Mouse (Mus musculus): ENCODE results near the gene Mcrip2.
A peak's percentile ranks its signal among the peaks of the same experiment; 100 is the strongest.

Mcrip2 gene

GRCm38 (mm10) chr17:25833961-25834594, 34.5 kb downstream of the Mcrip2 start:
- DNase-seq (ENCODE audit: low spot score): no peak

- peak; percentile 92 for DNase-seq (ENCODE audit: low spot score)
Observed at GRCm38 (mm10) chr17:25833291-25833663, 35.3 kb downstream of the Mcrip2 start, which contains the start of gene Stub1. Stub1 (minus strand) TSS chr17:25833404.

GRCm38 (mm10) chr17:25832436-25833290, 35.9 kb downstream of the Mcrip2 start:
- DNase-seq (ENCODE audit: low spot score): peak; percentile 100

GRCm38 (mm10) chr17:25831451-25832281, 36.9 kb downstream of the Mcrip2 start:
- DNase-seq (ENCODE audit: low spot score): no peak

GRCm38 (mm10) chr17:25830806-25831431, 37.6 kb downstream of the Mcrip2 start:
- DNase-seq (ENCODE audit: low spot score): no peak

- no peak for DNase-seq (ENCODE audit: low spot score)
Observed at GRCm38 (mm10) chr17:25830200-25830753, 38.3 kb downstream of the Mcrip2 start.

- DNase-seq (ENCODE audit: low spot score): no peak
Observed at GRCm38 (mm10) chr17:25829558-25830017, 39.0 kb downstream of the Mcrip2 start.

DNA sequence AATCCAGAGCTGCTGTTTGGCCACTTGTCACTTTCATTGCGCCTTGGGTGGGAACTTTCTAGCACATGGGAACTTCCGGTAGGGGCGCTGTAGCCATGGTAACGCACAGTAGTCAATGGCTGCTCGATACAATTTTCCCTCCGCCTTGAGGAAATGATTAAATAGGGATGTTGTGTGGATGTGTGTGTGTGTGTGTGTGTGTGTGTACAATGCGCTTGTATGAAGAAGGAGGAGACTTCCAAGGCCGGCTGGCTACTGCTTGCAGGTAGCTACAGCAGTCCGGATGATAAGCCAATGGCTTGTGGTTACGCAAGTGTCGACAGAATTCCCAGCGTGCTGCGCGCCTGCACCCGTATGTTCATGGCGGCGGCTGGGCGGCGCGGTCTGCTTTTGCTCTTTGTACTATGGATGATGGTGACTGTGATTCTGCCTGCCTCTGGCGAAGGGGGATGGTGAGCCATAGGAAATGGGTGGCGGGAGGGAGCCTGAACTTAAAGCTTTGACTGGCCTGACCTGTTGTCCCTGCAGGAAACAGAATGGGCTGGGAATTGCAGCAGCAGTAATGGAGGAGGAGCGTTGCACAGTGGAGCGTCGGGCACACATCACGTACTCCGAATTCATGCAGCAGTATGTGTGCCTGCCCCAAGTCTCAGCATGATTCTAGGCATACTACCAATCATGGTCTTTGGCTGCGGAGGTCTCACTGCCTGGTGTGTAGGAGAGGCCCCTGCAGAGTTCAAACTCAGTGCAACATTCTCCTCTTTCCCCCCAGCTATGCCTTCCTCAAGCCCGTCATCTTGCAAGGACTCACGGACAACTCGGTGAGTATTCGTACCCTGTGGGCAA, 39.6 kb downstream of the Mcrip2 start, which contains the start of gene Jmjd8:
TSS of gene Jmjd8 (plus strand) at position 156 of the 846 bp plus-strand sequence.
- peak; percentile 85 for DNase-seq (ENCODE audit: low spot score)

DNA sequence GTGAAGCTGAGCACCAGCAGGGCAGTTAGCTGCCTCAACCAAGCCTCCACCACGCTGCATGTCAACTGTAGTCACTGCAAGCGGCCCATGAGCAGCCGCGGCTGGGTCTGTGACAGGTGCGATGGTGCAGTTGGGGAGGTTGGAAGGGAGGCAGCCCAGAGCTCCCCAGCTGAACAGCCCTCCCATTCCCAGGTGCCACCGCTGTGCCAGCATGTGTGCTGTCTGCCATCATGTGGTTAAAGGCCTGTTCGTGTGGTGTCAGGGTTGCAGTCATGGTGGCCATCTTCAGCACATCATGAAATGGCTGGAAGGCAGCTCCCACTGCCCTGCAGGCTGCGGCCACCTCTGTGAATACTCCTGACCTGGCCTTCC, 40.4 kb downstream of the Mcrip2 start:
- DNase-seq (ENCODE audit: low spot score): no peak

DNA sequence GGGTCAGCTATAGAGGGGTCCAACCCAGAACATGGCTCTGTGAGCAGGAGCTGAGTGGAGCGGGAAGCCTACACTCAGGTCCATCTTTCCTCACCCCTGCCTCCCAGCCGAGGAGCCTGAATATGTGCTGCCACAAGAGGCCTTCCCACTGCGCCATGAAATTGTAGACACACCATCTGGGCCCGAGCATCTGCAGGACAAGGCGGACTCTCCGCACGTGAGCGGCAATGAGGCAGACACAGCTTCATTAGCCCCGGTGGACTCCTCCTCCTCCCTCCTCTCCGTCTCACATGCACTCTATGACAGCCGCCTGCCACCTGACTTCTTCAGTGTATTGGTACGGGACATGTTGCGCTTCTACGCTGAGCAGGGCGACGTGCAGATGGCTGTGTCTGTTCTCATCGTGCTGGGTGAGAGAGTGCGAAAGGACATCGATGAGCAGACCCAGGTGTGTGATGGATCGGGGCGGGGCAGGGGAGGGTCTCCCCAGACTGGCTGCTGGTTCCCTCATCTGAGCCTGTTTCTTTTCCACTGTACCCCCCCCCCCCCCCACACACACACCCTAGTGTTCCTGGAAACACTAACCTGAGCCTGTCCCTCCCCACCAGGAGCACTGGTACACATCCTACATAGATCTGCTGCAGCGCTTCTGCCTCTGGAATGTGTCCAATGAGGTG, 40.9 kb downstream of the Mcrip2 start:
- DNase-seq (ENCODE audit: low spot score): no peak

DNA sequence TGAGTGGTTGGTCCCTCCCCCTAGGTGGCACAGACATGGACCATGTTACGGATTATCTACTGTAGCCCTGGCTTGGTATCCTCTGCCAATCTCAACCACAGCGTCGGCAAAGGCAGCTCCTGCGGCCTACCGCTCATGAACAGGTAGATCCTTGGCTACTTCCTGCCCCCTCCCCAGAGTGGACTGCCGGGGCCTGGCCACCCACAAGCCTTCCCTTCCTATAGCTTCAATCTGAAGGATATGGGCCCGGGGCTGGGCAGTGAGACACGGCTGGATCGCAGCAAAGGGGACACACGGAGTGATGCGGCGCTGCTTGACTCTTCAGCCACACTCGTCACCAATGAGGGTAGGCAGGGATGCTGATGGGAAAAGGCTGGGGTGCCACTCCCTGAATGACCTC, 41.6 kb downstream of the Mcrip2 start:
- no peak for DNase-seq (ENCODE audit: low spot score)

DNA sequence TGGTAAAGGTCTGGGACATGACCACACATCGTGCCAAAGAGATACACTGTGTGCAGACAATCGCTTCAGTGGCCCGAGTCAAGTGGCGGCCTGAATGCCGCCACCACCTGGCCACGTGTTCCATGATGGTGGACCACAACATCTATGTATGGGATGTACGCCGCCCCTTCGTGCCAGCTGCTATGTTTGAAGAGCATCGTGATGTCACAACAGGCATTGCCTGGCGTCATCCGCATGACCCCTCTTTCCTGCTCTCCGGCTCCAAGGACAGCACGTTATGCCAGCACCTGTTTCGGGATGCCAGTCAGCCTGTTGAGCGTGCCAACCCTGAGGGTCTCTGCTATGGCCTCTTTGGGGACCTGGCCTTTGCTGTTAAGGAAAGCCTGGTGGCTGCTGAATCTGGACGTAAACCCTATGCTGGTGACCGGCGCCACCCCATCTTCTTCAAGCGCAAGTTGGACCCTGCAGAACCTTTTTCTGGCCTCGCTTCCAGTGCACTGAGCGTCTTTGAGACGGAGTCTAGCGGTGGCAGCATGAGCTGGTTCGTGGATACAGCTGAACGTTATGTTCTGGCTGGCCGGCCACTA, 42.5 kb downstream of the Mcrip2 start:
- no peak for DNase-seq (ENCODE audit: low spot score)

DNA sequence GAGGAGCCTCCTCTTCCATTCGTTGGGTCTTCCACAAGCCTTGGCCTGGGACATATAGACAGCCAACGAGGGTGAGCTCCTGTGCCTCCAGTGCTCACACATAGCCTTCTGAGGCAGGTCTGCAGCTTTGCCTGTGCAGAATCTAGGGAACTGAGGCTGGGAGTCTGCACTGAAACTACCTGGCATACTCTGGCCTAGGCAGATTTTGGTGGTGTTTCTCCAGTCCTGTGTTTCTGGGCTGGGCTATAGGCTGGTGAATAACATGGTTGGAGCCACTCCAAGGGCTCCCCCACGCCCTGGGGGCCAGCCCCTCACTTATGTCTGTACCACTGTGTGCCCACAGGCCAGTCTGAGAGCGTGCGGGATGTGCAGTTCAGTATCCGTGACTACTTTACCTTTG, 43.3 kb downstream of the Mcrip2 start:
- DNase-seq (ENCODE audit: low spot score): no peak

GRCm38 (mm10) chr17:25824362-25825142, 44.0 kb downstream of the Mcrip2 start:
- DNase-seq (ENCODE audit: low spot score): no peak

DNA sequence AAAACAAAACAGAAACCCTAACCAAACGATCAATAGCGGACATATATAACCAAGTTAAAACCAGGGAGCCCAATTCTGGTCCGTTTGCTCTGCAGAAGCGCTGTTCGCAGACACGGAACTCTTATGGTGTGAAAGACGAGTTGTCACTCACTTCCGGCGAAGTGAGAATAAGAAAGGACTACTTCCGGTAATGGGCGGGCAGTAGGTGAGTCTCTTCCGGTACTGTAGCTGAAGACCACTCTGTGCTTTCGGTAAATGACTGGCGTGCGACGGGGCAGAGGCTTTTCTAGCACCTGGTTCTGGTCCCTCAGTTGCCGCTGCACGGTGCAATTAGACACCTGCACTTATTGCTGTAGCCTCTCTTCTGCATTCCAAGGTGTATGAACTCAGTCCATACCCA, 45.1 kb downstream of the Mcrip2 start, which contains the start of gene Wdr24:
TSS of gene Wdr24 (plus strand) at position 176 of the 400 bp plus-strand sequence.
- DNase-seq (ENCODE audit: low spot score): peak; percentile 93

DNA sequence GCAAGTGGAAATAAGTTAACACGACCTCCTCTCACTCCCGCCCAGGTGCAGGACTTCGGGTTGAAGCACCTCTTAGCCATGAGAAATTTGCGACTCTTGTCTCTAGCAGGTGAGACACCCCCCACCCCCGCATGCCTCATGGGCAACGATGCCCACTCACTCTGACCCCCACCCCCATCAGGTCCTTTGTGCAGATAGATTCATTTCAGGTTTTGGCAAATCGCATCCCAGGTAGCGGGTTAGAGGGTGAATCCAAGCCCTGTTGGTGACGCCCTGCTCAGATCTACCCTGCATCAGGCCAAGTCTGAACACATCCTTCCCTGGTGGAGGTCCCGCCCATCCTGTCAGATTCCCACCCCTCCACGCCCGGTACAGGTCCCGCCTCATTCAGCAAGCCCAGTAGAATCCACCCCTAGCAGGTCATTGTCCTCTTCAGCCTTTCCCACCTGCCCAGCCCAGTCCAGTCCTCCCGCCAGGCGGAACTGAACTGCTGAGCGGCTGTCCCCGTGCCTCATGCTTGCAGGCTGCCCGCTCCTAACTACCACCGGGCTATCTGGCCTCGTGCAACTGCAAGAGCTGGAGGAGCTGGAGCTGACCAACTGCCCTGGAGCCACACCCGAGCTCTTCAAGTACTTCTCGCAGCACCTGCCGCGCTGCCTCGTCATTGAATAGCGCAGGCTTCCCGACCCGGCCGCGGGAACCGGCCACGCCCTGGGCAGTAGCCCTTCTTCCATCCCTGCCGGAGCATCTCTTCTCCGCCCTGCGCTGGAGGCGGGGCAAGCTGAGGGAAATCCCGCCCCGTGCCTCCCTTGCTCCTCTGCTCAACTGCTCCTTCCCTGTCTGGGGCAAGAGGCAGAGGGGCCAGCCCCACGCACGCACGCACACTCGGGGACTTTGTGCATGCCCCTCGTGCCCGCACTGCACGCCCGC, 49.4 kb downstream of the Mcrip2 start:
- peak; percentile 22 for DNase-seq (ENCODE audit: low spot score)

DNA sequence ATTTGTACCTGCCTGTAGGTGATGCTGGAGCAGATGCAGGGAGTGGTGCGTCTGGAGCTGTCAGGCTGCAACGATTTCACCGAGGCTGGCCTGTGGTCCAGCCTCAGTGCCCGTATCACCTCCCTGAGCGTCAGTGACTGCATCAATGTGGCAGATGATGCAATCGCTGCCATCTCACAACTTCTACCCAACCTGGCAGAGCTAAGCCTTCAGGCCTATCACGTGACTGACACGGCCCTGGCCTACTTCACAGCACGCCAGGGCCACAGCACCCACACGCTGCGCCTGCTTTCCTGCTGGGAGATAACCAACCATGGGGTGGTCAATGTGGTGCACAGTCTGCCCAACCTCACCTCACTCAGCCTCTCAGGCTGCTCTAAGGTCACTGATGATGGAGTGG, 50.9 kb downstream of the Mcrip2 start:
- no peak for DNase-seq (ENCODE audit: low spot score)
